Mouse (Mus musculus): ENCODE data around the gene Dbi.

DNA sequence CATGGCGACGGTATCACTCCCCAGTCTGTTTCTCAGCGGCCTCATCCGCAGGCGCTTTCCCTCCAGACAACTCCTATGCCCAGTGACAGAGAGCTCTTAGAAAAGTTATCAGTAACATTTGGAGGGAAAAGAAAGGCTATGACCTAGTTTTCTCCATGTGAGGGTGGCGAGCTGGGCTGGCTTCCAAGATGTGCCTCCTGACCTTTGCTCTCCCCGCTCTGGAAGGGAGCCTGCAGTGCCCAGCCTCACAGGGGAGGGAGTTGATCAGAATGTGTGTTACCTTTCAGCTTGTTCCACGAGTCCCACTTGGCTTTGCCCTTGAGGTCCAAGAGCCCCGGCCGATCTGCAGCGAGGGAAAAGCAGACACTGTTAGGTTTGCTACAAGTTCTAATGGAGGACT, 4.8 kb downstream of the Dbi start:
- TF ChIP-seq CTCF (IDR thresholded peaks at IDR 0.05; ENCODE audit: extremely low read depth, insufficient read length, insufficient replicate concordance, low read depth, low read length) (no peak), POLR2A (IDR thresholded peaks at IDR 0.05; ENCODE audit: low read depth, low read length) (no peak)

Measured in small intestine, adult 2 months (tissue).